Mouse (Mus musculus) brain, adult 2 months (tissue): ENCODE measurements around the gene Atp6v0d1.

ENCODE experiments used
- DNase-seq: peaks from one replicate; pipeline ENCODE4 v3.0.0; 2011; ENCODE audit warnings: low read depth, low spot score

Atp6v0d1 gene

GRCm38 (mm10) chr8:105537011-105537677 lies 28.7 kb downstream of the Atp6v0d1 start:
- DNase-seq, result peak; percentile 89

- peak; percentile 65 for DNase-seq
Observed at GRCm38 (mm10) chr8:105536546-105536945, 29.3 kb downstream of the Atp6v0d1 start.

GRCm38 (mm10) chr8:105533892-105534329 lies 31.9 kb downstream of the Atp6v0d1 start:
- peak; percentile 74 for DNase-seq

- no peak for DNase-seq
Observed at GRCm38 (mm10) chr8:105533439-105533838, 32.4 kb downstream of the Atp6v0d1 start.

DNA sequence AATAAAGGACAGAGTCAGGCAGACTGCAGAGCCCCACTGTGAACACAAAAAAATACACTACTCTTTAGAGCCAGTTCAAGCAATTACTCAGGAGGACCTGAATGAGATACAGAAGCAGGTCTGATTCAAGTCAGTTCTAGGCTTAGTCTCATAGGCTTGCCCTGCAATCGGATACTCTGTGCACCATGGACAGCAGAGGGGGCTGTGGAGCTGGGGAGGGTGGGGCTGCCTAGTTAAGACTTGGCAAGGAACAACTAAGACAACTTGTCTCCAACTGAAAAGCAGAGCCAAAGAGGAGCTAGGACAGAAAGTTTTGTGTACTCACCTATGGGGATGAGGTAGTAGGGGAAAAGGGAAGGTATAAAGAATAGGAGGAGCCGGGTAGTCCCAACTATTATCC lies 34.1 kb downstream of the Atp6v0d1 start:
- DNase-seq, result peak; percentile 55

DNA sequence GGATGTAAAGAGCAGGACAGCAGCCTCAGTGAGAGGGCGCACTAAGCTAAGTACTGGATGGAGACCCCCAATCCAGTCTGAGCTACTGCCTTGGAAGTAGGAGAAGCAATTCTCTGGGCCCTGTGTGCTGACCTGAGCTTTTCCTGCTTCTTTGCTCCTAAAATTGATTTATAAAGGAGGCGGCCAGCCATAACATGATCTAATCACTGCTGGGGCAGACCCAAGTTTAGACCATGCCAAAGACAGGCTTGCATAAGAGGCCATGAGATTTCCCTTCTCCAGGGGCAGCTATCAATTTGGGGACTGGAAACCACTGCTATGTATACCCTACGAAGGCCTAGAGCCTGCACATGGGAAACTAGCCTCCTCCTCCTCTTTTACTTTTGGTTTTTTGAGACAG lies 36.6 kb downstream of the Atp6v0d1 start:
- DNase-seq, result no peak

DNA sequence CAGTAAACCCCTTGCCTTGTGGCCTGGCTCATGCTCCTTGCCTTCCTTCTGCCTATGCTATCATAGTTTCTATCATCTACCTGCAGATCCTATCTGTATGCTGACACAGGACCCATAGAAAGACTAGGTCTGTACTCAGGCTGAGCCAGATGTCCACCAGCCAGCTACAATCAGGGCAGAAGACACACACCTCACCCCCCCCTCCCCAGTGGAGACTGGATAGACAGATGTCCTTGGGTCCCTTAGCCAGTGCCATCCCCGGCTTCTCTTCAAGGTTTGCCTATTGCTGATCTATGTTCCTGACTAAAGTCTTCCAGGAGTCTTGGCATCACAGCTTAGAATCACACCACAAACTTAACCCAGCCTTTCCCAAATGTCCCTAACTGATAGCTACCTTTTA lies 37.6 kb downstream of the Atp6v0d1 start:
- no peak for DNase-seq

- DNase-seq, result no peak
Observed at GRCm38 (mm10) chr8:105527110-105527509, 38.7 kb downstream of the Atp6v0d1 start.

- DNase-seq, result no peak
Observed at GRCm38 (mm10) chr8:105522890-105523289, 43.0 kb downstream of the Atp6v0d1 start.

- no peak for DNase-seq
Observed at GRCm38 (mm10) chr8:105521995-105522769, 43.7 kb downstream of the Atp6v0d1 start.

DNA sequence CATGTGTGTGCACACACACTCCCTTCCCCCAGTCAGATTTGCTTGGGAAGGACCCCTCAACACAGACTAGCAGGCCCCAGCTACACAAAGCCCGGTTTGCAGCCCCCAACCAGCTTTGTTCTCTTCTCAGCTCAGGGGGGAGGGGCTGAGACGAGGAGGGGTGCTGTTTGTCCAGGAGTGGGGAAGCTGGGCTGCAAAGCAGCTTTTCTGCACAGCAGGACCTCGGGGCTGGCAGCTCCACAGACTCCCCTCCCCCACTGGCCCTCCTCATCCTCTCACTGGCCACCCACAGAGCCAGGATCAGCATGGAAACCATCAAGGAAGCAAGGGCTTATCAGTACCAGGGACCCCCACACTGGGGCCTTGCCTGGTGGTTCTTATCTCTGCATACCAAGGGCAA lies 44.8 kb downstream of the Atp6v0d1 start:
- no peak for DNase-seq

- no peak for DNase-seq
Observed at GRCm38 (mm10) chr8:105520521-105520920, 45.3 kb downstream of the Atp6v0d1 start.

DNA sequence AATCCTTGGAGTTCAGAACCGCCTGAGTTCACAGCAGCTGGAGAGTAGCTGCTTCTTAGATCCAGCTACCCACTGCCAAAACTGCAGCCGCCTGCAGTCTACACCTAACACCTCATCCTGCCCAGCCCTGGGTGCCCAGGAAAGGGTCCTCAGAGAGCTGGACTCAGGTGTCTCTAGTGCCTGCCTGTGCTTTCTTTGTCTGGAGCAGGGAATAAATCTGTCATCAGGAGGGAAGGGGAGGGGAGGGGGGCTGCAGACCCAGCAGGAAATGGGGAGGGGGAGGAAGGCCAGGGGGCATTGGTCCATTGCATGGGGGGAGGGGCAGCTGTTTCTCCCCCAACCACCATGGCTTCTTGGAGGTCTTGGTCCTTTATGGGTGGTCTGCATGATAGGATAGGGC lies 46.3 kb downstream of the Atp6v0d1 start:
- no peak for DNase-seq

- peak; percentile 60 for DNase-seq
Observed at GRCm38 (mm10) chr8:105518436-105519313, 47.2 kb downstream of the Atp6v0d1 start, which contains the start of gene Hsd11b2. Gene Hsd11b2 (plus strand): TSS chr8:105518755.

GRCm38 (mm10) chr8:105517346-105517745 lies 48.5 kb downstream of the Atp6v0d1 start:
- DNase-seq, result no peak

DNA sequence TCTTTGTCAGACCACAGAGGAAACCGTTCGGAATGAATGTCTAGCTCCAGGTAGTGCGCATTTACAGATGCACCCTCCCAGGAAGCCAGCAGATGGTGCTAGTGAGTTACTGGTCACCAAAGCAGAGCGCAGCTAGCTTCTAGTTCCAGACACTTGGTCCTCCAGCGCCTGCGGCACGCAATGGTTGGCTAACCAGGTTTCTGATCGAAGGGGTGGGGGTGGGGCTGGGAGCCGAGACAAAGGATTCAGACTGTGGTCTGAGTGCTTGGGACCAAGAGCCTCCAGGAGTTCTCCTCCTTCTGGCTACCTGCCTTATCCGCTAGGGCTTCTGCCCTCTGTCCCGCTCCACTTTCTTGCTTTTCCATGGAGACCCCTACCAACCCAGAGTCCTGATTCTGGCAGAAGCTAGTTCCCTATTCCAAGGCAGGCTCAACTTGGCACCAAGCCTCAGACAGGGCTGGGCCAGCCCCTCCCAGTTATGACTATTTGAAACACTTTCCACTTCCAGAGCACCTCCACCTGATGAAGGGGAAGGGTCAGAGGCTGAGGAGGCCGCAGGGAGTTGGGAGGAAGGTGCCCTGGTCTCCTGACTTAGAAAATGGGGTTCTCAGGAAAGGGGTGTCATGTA lies 49.7 kb downstream of the Atp6v0d1 start:
- DNase-seq, result peak; percentile 88

DNA sequence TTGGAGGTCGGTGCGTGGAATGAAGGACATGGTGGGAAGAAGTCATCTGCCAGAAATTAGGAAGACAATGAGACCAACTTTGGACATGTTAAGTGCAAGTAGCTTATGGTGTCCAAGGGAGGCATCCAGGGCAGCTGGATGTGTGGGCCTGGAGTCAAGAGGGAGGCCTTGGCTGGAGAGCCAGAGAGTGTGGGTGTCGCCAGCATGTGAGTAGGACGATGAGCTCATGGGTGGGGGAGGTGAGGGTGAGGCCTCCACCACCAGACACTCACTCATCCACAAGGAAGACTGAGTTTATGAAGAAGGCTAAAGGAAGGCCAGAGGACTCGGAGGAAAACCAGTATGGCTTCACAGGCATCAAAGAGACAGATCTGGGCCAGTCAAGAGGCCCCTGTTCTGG lies 51.2 kb downstream of the Atp6v0d1 start:
- peak; percentile 58 for DNase-seq

DNA sequence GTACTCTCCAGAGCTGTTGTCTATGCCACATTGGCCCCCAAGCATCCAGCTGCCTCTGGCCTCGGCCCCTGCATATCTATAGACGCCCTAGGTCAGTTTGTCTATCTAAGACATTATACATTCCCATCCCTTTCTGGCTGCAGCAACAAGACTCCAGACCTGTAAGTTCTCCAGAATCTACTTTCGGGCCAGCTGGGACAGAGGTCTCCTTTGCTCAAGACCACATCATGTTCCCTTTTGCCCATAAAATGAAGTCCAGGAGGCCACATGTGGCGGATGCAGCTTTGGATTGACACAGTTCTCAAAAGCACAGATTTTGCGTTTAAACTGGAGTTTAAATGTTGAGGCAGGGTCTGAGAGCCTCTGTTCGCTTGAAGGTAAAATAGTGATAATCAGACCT lies 51.7 kb downstream of the Atp6v0d1 start:
- no peak for DNase-seq

GRCm38 (mm10) chr8:105509997-105510735 lies 55.7 kb downstream of the Atp6v0d1 start:
- DNase-seq, result no peak

- DNase-seq, result no peak
Observed at GRCm38 (mm10) chr8:105508758-105509157, 57.1 kb downstream of the Atp6v0d1 start.

DNA sequence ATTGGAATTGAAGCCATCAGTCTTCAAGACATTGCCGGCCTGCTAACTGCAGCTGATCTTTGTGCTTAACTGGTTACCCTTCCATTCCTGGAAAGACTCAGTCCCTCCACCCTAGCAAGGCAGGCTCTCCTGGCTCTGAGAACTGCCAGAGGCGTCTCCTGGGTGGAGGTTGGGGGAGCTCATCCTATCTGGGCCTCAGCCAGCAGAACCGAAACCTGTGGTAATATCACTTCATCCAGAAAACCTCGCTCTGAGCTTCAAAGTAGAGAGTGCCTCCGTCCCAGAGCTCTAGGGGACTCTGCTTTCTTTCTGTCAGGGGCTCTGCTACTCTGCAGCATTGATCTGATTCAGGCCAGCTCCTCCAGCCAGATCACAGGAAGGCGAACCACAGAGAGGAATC lies 58.9 kb downstream of the Atp6v0d1 start:
- no peak for DNase-seq
